Mouse (Mus musculus) neutrophil, adult 83 days (primary cell): ENCODE results near the gene Wfdc5. TPM values are rescaled to one million over a fixed set of nuclear protein-coding genes. Genes with fewer than 3 reads are reported as not detected.

Experiments
- total RNA-seq, 2 experiments: library from RNA; stranded (reverse); gene quantifications; one replicate each; pipeline ENCODE4 v1.2.4; 2023

Gene Wfdc5
- total RNA-seq = not detected

GRCm38 (mm10) chr2:164182692-164183255, at the start of gene Wfdc5:
Gene Wfdc5 (minus strand): TSS chr2:164182742.

GRCm38 (mm10) chr2:164221522-164221921, 39.0 kb upstream of the Wfdc5 start, which contains the start of gene Wfdc15b:
Gene Wfdc15b (minus strand): TSS chr2:164221660.

GRCm38 (mm10) chr2:164199626-164200327, 17.2 kb upstream of the Wfdc5 start, which contains the start of gene Wfdc15a:
Gene Wfdc15a (minus strand): TSS chr2:164200130.

GRCm38 (mm10) chr2:164190576-164190975, 8.0 kb upstream of the Wfdc5 start, which contains the start of gene Wfdc12:
Gene Wfdc12 (minus strand): TSS chr2:164190608.

GRCm38 (mm10) chr2:164170902-164171301, 11.6 kb downstream of the Wfdc5 start, which contains the start of gene Kcns1:
Gene Kcns1 (minus strand): TSS chr2:164171113.

Other genes with a start within 250 kb of the Wfdc5 start
- 100 to 1,000 TPM; 147 to 148 TPM for gene Ywhab, start 187.8 kb downstream of the Wfdc5 start, total RNA-seq
- gene Pabpc1l, start 157.3 kb downstream of the Wfdc5 start, total RNA-seq = 10 to 100 TPM; 12.4 to 15.4 TPM
- gene Stk4, start 112.4 kb downstream of the Wfdc5 start, total RNA-seq = 100 to 1,000 TPM; 149 to 157 TPM
- 10 to 100 TPM; 40.4 to 47.2 TPM for gene Tomm34, start 111.6 kb downstream of the Wfdc5 start, total RNA-seq
- not detected for gene Kcns1, start 11.6 kb downstream of the Wfdc5 start, total RNA-seq
- gene Wfdc12, start 7.9 kb upstream of the Wfdc5 start, total RNA-seq = not detected
- not detected for gene Wfdc15a, start 17.4 kb upstream of the Wfdc5 start, total RNA-seq
- not detected for gene Wfdc15b, start 38.9 kb upstream of the Wfdc5 start, total RNA-seq
- not detected for gene Svs2, start 55.7 kb upstream of the Wfdc5 start, total RNA-seq
- not detected for gene Svs3b, start 73.9 kb upstream of the Wfdc5 start, total RNA-seq
- gene Svs4, start 95.7 kb upstream of the Wfdc5 start, total RNA-seq = not detected
- not detected for gene Svs3a, start 106.5 kb upstream of the Wfdc5 start, total RNA-seq
- not detected for gene Svs6, start 134.0 kb upstream of the Wfdc5 start, total RNA-seq
- not detected for gene Svs5, start 150.0 kb upstream of the Wfdc5 start, total RNA-seq
- 100 to 1,000 TPM; 492 to 509 TPM for gene Slpi, start 206.4 kb upstream of the Wfdc5 start, total RNA-seq
- gene Rbpjl, start 220.4 kb upstream of the Wfdc5 start, total RNA-seq = not detected
- gene Matn4, start 222.4 kb upstream of the Wfdc5 start, total RNA-seq = not detected